Mouse (Mus musculus): ENCODE results near the gene Zc3h8.

Zc3h8 gene

DNA sequence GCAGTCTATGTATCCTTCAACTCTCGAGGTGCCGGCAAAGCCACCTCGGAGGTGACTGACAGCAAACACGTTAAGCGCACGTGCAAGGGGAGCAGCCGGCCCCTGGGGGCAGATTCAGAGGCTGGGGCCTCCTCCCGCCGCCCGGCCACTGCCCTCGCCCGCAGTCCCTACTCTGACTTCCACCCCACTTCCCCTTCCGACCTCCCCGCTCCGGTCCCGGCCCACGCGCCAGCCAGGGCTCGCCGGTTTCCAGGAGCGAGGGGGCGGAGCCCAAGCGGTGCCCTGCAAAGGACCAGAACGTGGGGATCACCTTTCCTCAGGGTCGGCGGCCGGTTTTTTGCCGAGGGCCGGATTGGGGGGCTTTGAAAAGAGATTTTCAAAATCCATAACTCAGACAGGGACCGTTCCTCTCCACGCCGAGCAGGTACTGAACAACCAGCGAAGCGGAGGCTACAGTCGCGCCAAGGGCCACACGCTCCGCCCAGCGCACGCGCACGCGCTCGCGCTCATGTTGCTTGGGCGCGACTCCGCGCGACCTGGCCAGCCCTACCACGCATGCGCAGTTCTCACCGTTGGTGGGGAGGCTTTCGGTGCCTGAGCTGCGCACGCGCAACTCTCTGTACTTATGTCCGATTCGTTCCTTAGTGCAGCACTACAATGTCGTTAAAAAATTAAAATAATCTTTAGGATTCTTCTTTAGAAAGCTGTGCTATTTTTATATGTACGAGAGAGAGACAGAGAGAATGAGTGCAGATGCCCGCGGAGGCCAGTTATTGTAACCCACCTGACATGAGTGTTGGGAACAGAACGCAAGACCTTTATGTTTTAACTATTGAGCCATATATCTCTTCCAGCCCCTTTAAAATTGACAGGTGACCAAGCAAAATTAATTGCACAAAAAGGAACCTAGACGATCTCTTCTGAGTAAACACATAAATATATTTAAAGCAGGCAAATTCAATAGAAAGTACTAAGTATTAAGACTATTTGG is at the start of gene Zc3h8:
Zc3h8 (minus strand) TSS at position 540 of the 991 bp plus-strand sequence.
- peak; percentile 97 for DNase-seq

DNA sequence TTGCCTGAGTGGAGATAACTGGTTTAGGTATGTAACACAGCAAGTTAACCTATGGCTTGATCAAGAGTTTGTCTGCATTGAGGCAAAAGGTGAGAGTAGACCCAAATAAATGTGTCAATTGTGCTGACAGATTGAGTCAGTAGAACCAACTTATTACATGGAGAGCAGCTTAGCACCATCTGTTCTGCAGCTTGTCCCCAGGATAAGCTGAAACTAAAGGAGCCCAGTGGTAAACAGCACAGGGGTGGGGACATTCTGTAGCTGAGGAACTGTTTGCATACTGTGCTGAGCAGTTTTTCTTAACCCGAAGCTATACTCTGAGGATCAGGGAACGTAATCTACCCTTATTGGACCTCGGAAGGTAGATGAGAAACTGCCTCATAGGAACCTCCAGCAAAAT is 40.9 kb upstream of the Zc3h8 start:
- peak; percentile 46 for DNase-seq

DNA sequence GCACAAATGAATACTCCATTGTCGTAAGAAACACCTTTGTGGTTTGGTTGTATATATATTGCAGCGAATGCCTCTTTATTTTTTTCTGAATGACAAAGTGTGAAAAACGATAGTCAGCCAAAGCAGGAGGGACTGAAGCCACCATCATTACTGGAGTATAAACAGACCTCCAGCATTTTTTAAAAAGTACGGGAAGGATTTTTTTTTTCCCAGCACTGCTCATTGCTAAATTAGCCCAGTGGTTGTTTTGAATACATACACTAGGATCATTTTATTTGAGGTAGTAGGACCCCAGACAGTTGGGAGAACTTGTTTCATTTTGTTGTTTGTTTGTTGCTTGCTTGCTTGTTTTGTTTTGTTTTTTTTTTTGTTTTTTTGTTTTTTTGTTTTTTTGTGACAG is 31.7 kb upstream of the Zc3h8 start:
- no peak for DNase-seq

DNA sequence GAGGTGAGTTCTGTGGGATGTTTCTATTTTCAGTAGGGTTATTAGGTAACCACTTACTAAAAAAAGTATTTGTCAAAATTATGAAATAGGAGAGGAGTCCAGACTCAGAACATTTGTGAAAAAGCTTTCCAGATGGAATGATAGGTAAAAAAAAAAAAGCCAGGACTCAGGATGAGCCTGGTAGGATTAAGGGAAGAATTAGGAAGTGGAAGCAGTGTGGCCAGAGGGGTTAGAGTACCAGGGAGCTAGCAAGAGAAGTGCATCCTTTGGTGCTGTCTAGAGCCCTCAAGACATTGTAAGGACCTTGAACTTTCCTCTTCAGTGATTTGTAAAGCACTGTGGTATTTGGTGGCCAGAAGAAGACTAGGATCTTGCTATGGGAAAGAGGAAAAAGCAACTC is 28.4 kb upstream of the Zc3h8 start:
- no peak for DNase-seq

DNA sequence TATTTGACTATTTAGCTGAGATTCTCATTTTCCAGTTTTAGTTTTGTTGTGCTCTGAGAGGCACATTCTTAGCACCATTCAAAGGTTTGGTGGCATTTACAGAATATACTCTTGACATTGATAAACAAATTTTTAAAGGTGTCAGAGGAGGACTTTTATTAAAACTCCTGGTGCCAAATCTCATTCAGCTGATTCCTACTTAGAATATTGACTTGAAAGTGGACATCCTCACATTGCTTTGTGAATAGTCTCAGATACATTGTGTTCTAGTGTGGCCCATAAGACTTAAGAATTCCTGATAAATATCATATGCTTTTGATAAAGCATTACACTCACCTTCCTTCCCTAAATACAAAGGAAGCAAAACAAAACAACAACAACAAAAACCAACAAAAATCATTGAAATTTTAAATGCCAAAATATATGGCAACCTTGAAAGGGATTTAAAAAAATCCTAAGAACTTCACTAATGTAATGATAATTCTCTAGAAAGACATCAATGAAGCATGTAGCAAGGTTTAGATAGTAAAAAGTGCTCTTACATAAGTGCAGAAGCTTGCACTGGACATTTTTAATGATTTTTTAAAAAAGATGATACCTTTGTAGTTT is 24.7 kb upstream of the Zc3h8 start:
- no peak for DNase-seq

DNA sequence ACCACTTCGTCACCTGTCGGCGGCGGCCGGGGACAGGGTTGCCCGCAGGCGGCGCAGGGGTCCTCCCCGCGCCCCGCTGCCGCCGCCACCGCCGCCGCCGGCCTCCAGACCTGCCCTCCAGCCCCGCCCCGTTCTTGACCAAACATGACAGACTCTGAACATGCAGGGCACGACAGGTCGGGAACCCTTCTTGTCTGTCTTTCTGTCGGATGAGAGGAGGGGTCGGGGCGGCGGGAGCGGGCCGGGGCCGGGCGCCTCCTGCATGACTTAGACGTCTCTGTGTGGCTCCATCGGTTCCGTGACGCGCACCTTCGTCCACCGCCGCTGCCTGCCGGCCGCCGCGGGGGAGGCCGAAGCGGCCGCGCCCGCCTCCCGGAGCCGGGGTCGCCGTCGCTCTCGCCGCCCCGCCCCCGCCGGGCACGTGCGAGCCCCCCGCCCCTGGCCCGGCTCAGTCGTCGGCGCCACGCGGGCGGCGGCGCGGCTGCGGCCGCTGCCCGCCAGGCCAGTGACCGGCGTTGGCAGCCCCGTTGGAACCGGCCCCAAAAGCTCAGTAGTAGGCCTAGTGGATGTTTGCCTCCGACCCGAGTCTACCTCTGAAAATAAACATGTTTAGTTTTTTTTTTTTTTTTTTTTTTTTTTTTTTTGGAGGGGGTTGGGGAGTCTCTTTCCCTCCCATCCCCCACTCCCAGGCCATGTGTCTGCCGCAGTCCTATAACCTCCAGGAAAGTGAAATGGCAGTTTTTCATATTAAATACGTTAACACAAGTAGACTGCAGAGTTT is 24.0 kb upstream of the Zc3h8 start, which contains the start of gene Gm10762:
Gm10762 (minus strand) TSS at position 65 of the 781 bp plus-strand sequence.
- peak; percentile 83 for DNase-seq

DNA sequence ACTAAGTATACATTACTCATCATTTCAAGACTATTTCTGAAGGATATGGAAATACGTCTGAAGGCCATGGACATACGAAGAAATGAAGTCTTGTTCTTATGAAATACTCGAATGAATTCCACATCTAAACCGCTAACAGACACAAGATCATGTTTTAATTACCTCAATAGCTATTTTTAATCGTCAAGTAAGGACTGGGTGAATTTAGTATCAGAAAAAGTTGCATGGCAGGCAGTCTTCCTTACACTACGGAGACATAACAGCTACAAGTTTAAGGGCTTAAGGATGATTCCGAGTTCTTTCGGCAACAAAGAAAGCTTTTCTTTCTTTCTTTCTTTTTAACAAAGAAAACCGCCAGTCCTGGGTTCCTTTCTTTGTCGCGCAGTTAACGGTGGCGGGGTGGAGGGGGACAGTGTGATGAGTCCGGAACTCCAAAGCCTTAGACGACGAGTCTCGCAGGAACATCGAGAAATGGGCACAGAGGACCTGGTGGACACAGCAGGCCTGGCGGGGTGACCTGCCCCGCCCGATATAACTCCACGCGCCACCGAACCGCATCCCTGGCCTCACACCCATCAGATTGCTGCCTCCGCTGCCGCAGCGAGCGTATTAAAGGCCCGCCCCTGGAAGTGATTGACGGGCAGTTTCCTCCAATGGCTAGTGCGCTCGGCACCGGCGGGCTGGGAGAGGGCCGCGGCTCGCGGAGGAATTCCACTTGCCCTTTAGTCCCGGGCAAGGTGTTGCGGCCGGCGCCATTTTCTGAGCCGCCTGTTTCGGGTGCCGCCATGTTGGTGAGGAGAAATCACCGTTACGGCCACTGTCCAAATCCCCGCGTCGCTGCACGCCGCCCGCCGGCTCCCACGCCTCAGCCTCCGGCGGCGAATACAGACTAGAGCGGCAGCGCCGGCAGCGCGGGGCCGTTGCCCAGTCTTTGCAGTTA is 23.0 kb upstream of the Zc3h8 start, which contains the start of gene Zc3h6:
Zc3h6 (plus strand) TSS at position 762 of the 940 bp plus-strand sequence.
- peak; percentile 99 for DNase-seq

DNA sequence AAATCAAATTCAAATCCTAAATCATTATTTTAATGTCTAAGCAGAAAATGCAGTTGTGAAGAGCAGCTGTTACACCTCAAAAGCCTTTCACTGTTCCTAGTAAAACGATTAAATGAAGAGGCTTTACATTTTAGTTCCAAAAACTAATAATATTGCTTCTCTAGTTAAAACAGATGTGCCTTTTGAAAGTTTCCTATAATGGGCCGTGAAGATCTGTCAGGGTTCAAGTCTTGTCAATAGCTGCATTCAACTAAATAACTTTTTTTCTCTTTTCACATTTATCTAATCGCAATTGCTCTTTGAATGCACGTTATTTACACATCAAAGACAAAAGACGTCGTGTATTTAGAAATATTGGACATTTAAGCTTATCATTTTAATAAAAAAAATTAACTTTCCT is 22.4 kb upstream of the Zc3h8 start:
- no peak for DNase-seq

DNA sequence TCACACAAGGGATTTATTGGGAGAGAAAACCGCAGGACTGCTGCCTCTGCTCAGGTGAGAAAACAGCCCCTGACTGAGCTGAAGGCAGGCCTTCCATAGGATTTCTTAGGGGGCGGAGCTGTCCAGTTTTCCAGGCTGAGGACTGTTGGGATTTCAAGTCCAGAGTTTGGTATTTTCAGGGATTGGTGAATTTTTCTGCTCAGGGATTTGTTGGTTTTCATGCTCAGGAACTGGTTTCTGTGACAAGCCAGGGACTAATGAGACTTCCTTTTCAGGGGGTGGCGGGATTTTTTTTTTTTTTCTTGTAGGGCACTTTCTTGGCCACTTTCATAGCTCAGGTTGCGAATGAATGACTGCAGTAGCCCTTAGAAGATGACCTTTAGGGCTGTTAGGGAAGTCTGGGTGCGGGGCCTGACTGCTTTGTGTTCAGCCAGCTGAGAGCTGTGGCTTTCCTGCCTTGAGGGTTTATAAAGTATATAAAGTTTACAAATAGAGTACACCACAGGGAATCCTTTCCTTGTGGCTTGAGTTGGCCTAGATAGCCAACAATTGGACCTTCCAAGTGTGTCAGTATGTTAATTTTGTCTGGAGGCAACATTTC is 21.7 kb upstream of the Zc3h8 start:
- DNase-seq: no peak

DNA sequence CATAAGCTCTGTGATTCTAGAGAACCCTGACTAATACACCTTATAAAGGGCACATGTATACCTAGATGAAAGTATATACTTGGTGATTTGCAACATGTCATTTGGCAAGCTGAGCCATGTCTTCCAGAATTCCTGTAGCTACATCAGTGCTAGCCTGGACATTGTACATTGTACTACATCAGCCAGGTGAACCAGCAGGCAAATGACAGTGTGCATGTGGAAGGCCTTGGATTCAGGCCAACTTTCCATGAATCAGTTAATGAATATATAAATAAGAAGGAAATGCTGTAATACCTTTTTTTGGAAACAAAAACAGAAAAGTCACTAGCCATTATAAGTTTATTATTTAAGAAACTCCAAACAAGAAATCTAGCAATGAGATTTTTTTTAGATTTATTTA is 10.3 kb upstream of the Zc3h8 start:
- no peak for DNase-seq

DNA sequence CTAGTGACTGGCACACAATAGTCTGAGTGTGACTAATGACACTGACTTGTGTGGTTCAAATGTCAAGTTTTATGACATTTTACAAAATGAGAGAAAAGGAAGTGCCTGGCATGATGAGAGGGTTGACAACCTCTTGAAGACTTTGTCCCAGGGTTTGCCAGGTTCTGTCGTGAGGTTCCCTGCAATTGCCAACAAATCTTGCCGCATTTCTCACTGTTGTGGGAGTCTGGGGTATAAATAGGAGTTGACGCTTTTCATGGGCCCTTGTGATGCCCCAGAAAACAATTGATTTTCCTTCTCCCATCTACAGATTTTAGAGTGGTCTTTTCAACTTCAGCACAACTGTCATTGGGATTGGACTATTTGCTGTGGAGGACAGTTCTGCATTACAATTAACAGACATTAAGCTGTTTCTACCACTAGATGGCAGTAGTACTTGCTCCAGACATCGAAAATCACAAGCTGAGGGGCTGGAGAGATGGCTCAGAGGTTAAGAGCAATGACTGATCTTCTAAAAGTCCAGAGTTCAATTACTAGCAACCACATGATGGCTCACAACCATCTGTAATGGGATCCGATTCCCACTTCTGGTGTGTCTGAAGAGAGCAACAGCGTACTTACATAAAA is 4.2 kb upstream of the Zc3h8 start:
- peak; percentile 82 for DNase-seq

DNA sequence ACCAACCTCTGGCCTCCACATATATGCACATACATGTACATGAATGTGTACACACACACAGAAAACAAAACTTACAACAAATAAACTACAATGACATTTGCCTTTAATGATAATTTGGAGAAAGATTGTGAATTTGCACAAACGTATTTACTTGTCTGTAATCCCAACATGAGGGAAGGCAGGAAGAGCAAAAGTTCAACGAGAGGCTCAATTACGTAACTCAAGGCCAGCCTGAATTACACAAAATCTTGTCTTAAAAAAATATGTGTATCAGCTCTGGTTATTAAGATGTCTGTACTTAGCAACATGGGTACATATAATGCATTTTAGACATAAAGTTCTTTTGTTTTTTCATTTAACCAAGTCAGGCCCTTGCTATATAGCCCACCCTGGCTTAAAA is 7.6 kb downstream of the Zc3h8 start:
- no peak for DNase-seq

DNA sequence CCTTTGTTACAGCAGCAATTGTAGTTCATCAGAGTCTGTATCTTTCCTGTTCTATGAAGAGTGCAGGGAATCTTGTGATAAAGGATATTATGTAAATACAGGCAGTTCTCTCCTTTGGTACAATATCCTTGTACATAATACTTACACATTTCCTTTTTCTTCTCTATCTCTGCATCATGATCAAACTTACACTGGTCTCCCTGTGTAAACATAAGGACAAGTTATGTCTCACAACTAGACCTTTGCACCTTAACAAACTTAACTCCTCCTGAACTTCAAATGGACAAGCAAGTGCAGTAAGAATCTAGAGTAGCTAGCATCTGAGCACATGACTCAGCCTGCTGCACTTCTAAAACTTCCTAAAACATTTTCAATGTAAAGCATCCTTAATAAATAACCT is 13.2 kb downstream of the Zc3h8 start:
- DNase-seq: no peak

DNA sequence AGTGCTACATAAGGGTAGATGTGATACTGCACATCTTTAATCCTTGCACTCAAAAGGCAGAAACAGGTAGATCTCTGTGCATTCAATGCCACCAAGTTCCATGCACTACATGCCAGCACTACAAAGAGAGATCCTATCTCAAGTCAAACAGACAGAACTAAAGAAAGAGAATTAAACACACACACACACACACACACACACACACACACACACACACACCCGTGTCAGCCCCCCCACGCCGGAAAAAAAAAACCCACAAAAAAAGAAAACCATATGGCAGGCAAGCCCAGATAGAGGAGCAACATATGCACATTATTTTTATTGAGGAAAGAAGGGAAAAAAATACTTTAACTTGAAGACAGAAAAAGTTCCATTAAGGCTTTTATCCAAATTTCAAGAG is 15.4 kb downstream of the Zc3h8 start:
- no peak for DNase-seq

DNA sequence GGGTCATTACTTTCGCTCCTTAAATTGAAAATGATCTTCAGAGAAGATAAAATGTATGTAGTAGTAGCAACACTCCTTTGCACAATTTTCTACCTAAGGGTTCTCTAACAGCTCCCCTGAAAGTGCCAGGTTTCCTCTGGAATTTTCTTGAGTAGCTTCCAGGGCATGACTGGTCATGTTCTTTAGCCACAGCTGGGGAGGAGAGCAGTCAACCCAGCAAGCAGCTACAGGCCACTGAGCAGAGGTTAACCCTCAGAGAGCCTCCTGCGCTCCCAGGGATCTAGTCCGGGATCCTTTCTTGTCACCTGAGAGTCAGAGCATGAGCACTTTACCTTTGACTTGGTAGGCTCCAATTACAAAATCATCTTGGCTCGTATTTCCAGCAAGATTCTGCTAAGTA is 19.1 kb downstream of the Zc3h8 start:
- no peak for DNase-seq

DNA sequence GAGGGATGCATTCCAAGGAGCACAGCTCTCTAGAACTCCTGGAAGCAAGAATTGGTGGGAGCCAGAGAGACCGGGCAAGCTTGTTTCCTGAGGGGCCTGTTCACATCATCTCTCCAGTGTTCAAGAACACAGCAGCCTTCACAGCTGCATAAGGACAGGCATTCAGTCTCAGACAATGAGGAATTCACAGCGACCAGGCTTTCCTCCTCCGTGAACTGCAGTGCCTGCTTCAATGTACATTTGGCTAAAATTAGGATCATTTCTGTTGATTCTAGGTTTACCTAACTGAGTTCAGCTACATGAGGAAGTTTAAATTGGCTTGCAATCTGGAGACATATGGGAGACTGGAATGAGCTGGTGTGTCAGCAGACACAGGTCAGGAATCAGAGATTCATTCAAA is 27.3 kb downstream of the Zc3h8 start:
- no peak for DNase-seq

DNA sequence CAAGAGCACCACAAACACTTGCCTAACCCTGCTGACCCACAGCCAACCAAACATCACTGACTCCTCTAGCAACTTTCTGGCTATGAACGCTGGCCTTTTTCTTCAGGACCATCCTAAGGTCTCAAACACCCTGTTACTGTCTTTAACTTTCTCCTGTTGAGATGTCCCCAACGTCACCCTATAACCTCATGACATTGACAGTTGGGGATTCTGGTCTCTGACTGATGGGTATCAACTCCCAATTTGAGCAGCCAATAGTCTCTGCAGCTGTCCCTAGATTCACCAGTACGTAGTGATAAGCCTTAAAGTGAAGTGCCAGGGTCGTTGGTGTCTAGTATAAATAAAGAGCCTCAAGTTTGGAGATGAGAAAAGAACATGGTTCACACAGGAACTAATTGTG is 28.9 kb downstream of the Zc3h8 start:
- no peak for DNase-seq

DNA sequence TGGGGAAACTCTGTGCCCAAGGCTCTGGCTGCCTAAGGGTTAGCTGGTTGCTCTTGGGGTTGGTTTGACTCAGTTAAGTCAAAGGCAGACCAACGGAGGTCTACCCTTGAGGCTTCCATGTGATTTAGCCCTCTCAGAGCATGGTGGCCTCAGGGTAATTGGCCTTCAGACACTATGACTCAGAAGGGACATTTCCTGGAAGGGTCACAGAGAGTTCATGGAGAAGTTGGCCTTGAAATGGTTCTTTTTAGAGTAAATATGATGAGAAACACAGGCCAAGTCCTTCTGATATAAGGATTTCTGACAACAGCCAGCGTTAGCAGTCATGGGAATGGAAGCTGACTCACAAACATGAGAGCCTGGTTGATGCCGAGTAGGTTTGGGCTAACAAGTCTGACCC is 40.2 kb downstream of the Zc3h8 start:
- no peak for DNase-seq

DNA sequence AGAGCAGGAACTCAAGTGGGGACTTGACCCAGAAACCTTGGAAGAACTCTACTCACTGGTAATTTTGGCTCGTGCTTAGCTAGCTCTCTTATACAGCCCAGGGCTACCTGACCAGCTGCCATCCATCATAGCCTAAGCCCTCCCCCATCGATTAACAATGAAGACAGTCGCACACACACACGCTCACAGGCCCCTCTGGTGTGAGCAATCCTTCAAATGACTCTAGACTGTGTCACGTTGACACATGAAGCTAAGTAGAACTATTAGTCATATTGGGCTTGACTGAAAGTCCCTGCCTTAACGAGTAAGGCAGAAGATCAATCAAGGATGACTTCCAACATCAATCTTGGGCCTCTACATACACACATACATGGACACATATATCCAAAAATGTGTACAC is 41.0 kb downstream of the Zc3h8 start:
- no peak for DNase-seq

DNA sequence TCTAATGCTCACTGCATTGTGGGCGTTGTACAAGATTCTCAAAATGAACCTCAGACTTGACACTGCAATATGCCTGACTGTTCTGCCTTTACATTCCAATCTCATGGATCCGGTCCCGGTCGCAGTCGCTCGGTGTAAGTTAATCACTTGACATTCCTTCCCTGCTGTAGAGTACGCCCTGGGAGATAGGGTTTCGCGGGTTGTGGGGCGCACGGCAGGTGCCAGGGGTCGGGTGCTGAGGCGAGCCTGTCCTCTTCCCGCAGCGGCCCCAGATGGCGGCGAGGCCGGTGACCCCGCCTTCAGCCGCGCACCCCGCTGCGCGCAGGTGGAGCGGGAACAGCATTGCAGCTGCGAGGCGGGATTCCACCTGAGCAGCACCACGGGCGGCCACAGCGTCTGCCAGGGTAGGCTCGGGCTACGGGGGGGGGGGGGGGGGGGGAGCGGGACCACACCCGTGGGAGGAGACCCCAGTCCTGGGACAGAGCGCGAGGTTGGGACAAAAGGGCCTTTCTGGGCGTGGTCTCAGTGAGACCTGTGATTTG is 51.6 kb downstream of the Zc3h8 start:
- DNase-seq: peak; percentile 55
